Mouse (Mus musculus) ES-E14 (cell line): ENCODE measurements at regions not wholly inside any gene's neighbourhood (a gene's known extent, or its start where the extent isn't known, plus 50 kb on each side); places are given as distances from the start of the nearest gene placed in this dataset.

Experiments
- DNase-seq: peaks from one replicate; pipeline ENCODE4 v3.0.0-alpha.2; 2013; ENCODE audit warnings: low read depth, low spot score
- H3K27ac ChIP-seq: 2 replicates; pipeline ENCODE4 v1.5.1; 2012; ENCODE audit warnings: low read depth, mild to moderate bottlenecking, low read length, moderate library complexity, mixed read lengths; ENCODE audit not compliant: poor library complexity, insufficient read depth, severe bottlenecking
- H3K36me3 ChIP-seq: 2 replicates; pipeline ENCODE4 v1.6.1; 2012; ENCODE audit warnings: mild to moderate bottlenecking, low read length, moderate library complexity, mixed read lengths; ENCODE audit not compliant: control insufficient read depth, poor library complexity, insufficient read depth, severe bottlenecking
- H3K4me1 ChIP-seq, 2 experiments: fragments of 150-350 bp in 1 of 2; sonication (generic) in 1 of 2; 2 replicates each; pipeline ENCODE4 v1.6.1; 2012; ENCODE audit warnings: low read length in 2 of 2, mild to moderate bottlenecking in 1 of 2, mixed read lengths in 1 of 2; ENCODE audit not compliant: control insufficient read depth in 2 of 2, insufficient read depth in 2 of 2, poor library complexity in 1 of 2
- H3K4me3 ChIP-seq, 2 experiments: fragments of 150-350 bp in 1 of 2; sonication (generic) in 1 of 2; 2 replicates each; pipeline ENCODE4 v1.5.1; 2012; ENCODE audit warnings: low read length in 2 of 2, low read depth in 1 of 2, mild to moderate bottlenecking in 1 of 2, mixed read lengths in 1 of 2; ENCODE audit not compliant: insufficient read depth in 1 of 2, poor library complexity in 1 of 2, severe bottlenecking in 1 of 2
- H3K9ac ChIP-seq: 2 replicates; pipeline ENCODE4 v1.6.1; 2012; ENCODE audit warnings: low read depth, mild to moderate bottlenecking, low read length, mixed read lengths; ENCODE audit not compliant: poor library complexity, insufficient read depth, severe bottlenecking
- H3K9me3 ChIP-seq: fragments of 150-350 bp; sonication (generic); 2 replicates; pipeline ENCODE4 v1.6.1; 2012; ENCODE audit warnings: low read depth, mild to moderate bottlenecking, low read length; ENCODE audit not compliant: control insufficient read depth, insufficient read depth
- CHD2 ChIP-seq: IDR thresholded peaks from 2 replicates; pipeline ENCODE4 v1.6.1; 2014; ENCODE audit warnings: mild to moderate bottlenecking, low read depth, low read length, inconsistent platforms
- HCFC1 ChIP-seq: IDR thresholded peaks from 2 replicates; pipeline ENCODE4 v1.6.1; 2012; ENCODE audit warnings: low read length, inconsistent platforms, borderline replicate concordance; ENCODE audit not compliant: insufficient read depth
- MAFK ChIP-seq: IDR thresholded peaks from 2 replicates; pipeline ENCODE4 v1.6.1; 2014; ENCODE audit warnings: mild to moderate bottlenecking, low read depth, low read length, inconsistent platforms; ENCODE audit not compliant: insufficient read depth
- ZC3H11A ChIP-seq: IDR thresholded peaks from 2 replicates; pipeline ENCODE4 v1.6.1; 2012; ENCODE audit warnings: low read depth, mild to moderate bottlenecking, inconsistent platforms, low read length, borderline replicate concordance
- ZNF384 ChIP-seq: IDR thresholded peaks from 2 replicates; pipeline ENCODE4 v1.6.1; 2012; ENCODE audit warnings: low read depth, low read length, inconsistent platforms
- in situ Hi-C, 2 experiments: fragments of 600-800 bp; cut with MboI; formaldehyde crosslinking; loops; one replicate each; pipeline ENCODE4 v1.15.1; 2025; ENCODE audit warnings: low sequenced_read_pairs in 2 of 2, inconsistent platforms in 1 of 2; ENCODE audit not compliant: unreplicated experiment in 2 of 2

DNA sequence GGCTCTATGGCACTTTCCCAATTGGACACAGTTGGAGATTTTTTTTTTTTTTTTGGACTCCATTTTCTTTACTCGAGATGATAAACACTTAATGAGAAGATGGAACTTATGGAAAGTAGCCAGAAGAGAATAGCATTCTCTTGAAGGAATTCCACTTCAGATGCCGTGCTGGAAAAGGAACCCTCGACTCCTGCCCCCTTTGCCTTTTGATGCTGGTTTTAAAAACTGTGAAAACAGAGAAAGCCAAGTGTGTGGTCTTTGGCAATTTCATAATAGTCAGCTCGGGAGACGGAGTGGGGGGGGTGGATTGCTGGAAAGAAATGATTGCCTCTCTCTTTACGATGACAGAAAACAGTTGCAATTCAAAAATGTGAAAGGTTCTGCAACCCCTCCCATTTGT is 429.2 kb downstream of the Fgf9 start:
- in situ Hi-C loops: no loop called here
- no peaks in the 10 kb centered on the region for H3K36me3 ChIP-seq
- H3K4me1 ChIP-seq: no peaks in the 10 kb centered on the region
- DNase-seq: no peak
- H3K9ac ChIP-seq: no peak overlapping the region
- H3K4me3 ChIP-seq: no peak overlapping the region
- H3K27ac ChIP-seq: no peak overlapping the region
- H3K9me3 ChIP-seq: no peaks in the 10 kb centered on the region
- TF ChIP-seq ZNF384 (no peak), HCFC1 (no peak), ZC3H11A (no peak), MAFK (no peak), CHD2 (no peak)

DNA sequence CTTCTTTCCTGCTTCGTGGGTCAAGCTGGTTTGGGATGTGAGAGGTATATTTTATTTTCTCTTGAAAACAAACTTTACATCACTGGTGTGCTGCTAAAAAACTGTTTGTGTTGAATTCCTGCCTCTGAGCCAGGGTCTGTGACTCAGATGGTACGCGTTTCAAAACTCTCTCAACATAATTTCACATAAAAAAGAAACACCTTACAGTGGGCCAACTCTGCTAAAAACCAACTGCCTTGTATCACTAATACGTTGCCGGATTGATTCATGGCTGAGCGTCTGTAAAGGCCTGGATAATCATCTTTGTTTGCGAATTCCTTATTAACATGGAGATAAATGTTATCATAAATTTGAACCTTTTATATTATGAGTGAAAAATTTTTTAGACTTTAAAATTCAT is 428.7 kb downstream of the Fgf9 start:
- no peak overlapping the region for H3K4me3 ChIP-seq
- no peaks in the 10 kb centered on the region for H3K4me1 ChIP-seq
- TF ChIP-seq CHD2 (no peak), MAFK (no peak), ZC3H11A (no peak), HCFC1 (no peak), ZNF384 (no peak)
- in situ Hi-C loops: no loop called here
- no peak overlapping the region for H3K9ac ChIP-seq
- DNase-seq: no peak
- no peaks in the 10 kb centered on the region for H3K9me3 ChIP-seq
- H3K27ac ChIP-seq: no peak overlapping the region
- H3K36me3 ChIP-seq: no peaks in the 10 kb centered on the region

DNA sequence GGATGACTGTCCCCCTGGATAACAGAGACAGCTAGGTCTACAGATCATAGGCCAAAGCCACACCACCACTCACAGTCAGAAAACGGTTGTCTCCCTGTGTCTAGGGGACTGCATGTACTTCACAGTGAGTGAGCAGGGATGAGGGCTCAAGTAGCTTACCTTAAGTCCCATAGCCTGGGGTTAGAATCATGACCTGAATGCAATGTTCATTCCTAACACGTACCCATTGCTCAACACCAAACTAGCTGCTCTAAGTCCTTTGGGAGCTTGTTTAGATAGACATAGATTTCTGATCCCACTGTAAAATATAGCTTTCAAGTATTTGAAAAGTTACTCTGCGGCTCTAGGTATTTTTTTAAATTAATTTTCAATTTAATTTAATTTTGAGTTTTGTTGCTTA is 426.6 kb downstream of the Fgf9 start:
- in situ Hi-C loops: no loop called here
- no peaks in the 10 kb centered on the region for H3K4me1 ChIP-seq
- TF ChIP-seq CHD2: no peak
- H3K9ac ChIP-seq: no peak overlapping the region
- no peak overlapping the region for H3K4me3 ChIP-seq
- no peaks in the 10 kb centered on the region for H3K9me3 ChIP-seq
- no peak for DNase-seq
- no peak overlapping the region for H3K27ac ChIP-seq
- no peaks in the 10 kb centered on the region for H3K36me3 ChIP-seq

DNA sequence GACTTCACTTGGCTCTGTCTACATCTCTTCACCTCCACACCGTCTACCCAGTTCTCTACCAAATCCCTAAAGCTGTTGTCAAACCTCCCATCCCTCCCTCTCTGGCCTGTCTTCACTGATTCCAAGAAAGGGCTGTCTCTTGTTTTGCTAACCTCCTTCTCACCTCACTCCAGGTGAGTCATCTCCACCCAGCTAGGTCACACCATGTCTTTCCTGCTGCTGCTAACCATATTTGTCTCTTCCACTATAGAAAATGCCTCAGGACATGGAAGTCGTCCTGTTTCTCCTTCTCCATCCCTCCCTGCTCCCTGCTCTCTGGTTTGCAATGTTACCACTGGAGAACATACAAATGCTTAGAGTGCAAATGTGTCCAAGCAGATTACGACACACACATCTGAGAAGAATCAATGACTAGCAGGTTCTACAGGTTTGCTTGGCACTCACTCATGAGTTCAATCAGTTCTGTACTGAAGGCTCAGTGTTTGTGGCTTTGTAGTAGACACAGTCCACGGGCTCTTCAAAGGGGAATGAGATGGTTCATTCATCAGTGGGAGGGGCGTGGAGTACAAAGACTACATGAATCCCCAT is 424.1 kb downstream of the Fgf9 start:
- no peaks in the 10 kb centered on the region for H3K4me1 ChIP-seq
- no peak for TF ChIP-seq ZNF384
- no peak for TF ChIP-seq CHD2
- TF ChIP-seq HCFC1: no peak
- no peak for TF ChIP-seq ZC3H11A
- TF ChIP-seq MAFK: no peak
- no peak overlapping the region for H3K27ac ChIP-seq
- H3K9ac ChIP-seq: no peak overlapping the region
- no peak overlapping the region for H3K4me3 ChIP-seq
- in situ Hi-C loops: no loop called here
- no peak for DNase-seq
- H3K9me3 ChIP-seq: no peaks in the 10 kb centered on the region
- no peaks in the 10 kb centered on the region for H3K36me3 ChIP-seq

DNA sequence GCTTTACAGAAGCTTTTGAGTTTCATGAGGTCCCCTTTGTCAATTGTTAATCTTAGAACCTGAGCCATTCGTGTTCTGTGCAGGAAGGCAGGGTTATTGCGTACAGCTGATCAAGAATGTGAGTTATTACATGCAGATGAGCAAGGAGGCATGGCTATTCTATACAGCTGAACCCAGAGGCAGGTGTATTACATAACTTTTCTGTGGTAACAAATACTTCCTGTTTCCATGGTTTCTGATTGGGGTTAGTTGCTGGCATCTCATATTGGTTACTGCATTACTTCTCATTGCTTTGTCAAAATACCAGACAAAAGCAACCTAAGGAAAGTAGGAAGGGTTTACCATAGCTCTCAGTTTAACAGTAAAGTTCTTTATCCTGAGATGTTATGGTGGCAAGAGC is 421.8 kb downstream of the Fgf9 start:
- TF ChIP-seq MAFK (no peak), ZNF384 (no peak), HCFC1 (no peak), CHD2 (no peak), ZC3H11A (no peak)
- no peaks in the 10 kb centered on the region for H3K4me1 ChIP-seq
- no peak for DNase-seq
- no peak overlapping the region for H3K27ac ChIP-seq
- in situ Hi-C loops: no loop called here
- H3K36me3 ChIP-seq: no peaks in the 10 kb centered on the region
- H3K9me3 ChIP-seq: no peaks in the 10 kb centered on the region
- H3K4me3 ChIP-seq: no peak overlapping the region
- no peak overlapping the region for H3K9ac ChIP-seq
